Mouse (Mus musculus): ENCODE data around the gene Olfr654.

Gene Olfr654

DNA sequence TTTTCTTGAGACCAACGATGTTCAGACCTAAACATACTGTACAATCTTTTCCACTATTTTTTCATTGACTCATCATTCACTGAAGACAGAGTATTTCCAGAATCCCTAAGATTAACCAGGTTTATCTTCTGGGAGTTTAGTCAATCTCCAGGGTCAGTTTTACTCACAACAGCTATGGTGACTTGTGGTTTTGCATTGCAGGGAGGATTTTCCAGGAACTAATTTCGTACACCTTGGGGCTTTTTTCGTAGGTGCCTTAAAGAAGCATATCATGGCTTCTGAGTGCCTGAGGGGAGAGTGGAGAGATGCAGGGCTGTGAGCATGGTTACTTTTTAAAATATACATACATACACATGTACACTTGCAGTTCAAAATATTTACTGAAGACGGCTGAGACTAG is at the start of gene Olfr654:
TSS of gene Olfr654 (plus strand) at position 301 of the 400 bp plus-strand sequence.
- in situ Hi-C loops (cut with MboI, MseI), result no loop called here

DNA sequence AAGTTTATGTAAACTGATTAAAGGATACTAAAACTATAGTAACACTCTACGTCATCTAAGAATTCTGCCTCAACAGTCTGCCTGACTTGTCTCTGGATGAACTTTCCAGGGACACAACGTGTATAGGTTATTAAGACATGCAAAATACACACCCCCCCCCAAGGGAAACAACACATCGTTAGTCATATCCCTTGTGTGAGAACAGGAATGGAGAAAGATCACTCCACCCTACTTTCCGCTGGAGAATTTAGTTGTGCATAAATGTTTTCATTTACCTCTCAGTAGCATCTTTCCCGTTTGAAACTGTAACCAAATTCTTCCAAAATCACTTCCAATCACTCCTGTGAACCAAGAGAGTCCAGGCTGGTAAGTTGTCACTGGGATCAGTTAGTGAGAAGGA is 37.0 kb upstream of the Olfr654 start, which contains the start of gene Olfr651:
TSS of gene Olfr651 (plus strand) at position 301 of the 400 bp plus-strand sequence.
- in situ Hi-C loops (cut with MboI, MseI), result no loop called here

DNA sequence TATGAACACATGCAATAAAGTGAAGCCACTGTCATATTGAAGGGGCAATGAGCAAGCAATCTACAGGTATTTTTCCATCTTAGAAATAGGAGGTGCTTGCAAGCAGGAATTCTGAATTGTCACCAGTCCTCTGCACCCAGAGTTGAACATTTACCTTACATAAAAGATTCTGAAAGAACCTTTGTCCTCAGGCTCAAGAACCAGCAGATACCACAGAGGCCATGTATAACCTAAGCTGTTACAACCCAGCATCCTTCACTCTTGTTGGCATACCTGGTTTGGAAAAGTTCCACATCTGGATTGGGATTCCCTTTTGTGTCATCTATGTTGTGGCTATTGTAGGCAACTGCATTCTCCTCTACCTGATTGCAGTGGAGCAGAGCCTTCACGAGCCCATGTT is 34.1 kb upstream of the Olfr654 start:
- in situ Hi-C loops (cut with MboI, MseI), result no loop called here

DNA sequence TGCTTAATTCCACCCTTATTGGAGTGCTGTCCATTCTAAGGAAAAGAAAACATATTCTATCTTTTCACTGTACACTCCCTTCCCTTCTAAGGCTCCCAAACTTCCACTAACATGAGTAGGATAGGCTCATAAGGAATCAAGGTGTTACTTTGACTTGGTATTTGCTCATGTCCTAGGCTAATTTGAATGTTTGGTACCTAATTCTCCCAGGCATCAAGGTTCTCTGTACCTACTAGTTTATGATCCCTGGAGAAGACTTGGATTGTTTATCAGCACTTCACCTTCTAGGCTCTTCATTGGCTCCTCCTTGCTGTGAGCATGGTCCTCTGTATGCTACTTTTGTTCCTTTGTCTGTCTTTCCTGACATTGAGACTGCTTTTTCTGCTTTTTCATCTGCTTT is 26.2 kb upstream of the Olfr654 start, which contains the start of gene Olfr652:
TSS of gene Olfr652 (plus strand) at position 301 of the 400 bp plus-strand sequence.
- in situ Hi-C loops (cut with MboI, MseI), result no loop called here

DNA sequence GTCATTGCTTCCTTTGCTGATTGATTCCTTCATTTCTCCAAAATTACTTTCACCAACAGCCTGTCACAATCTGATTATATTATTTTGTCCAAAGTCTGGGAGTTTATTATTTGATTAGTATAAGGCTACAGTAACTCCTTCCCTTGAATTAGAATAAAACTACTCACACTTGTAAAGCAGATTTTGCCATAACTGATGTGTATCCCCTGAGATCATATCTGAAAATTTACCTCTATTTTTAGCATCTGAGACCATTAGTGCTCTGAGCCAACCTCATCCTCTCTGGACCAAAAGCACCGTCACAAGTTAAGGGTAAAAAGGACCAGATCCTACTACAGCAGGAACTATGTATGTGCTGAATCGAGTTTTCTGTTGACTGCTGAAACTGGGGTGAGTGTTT is 9.8 kb upstream of the Olfr654 start, which contains the start of gene Olfr653:
TSS of gene Olfr653 (plus strand) at position 301 of the 400 bp plus-strand sequence.
- in situ Hi-C loops (cut with MboI, MseI), result no loop called here

DNA sequence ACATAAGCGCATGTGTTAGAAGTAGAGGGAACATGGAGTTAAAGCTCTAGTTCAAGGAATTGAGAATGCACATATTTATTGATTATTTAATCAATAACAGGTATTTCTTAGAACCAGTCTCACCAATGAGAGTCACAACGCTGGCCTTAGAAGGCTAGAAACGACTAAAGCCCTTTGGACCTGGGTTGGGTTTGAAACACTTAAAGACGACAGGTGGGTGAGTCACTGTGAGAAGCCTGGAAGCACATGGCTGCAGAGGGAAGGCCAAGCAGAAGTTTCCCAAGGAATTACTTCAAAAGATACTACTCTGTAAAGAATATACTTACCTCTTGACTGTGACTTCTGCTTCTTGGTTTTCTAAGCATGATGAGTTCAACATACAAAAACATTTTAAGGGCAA is 6.0 kb upstream of the Olfr654 start:
- in situ Hi-C loops (cut with MboI, MseI), result no loop called here

DNA sequence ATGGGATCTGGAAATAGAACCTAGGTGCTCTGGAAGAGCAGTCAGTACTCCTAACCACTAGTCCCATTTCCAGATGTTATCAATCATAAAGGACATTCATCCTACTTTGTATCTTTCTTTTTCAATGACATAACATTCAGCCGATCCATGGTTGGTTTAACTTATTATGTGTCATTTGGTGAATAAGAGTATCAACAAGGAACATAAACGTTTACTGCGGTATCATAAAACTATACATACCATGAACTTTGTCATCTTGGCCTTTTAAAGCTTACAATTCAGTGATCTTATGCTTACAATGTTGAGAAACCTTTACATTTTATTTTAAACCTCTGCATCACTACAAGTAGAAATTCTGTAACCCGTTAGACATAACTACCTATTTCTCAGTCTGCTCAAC is 5.4 kb upstream of the Olfr654 start:
- in situ Hi-C loops (cut with MboI, MseI), result no loop called here

DNA sequence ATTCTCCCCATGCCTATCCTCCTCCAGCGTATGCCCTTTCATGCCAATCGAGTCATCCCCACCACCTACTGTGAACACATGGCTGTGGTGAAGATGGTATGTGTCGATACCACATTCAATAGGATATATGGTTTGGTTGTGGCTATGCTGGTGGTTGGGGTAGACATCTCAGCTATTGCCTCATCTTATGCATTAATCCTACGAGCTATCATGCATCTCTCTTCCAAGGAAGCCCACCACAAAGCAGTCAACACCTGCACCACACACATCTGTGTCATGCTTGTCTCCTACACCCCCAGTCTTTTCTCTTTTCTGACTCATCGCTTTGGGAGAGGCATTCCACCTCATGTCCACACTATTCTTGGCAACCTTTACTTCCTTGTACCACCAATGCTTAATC is 1.4 kb downstream of the Olfr654 start:
- in situ Hi-C loops (cut with MboI, MseI), result no loop called here

DNA sequence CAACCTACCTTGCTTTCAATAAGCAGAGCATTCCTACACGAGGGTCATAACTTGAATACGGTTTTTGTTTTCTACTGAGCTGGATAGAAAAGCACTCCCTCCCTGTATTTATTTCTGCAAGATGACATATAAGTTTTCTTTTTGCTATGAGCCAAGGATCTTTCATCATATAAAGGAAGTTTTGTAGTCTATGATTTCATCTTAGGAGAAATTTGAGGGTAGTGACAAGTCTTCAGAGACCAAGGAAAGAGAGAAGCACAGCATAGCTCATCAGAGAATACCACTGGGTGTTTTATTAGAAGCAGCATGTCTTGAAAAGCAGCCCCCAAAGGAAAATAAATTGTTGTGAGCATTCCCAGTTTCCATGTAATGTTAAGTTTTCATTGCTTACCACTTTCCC is 14.9 kb downstream of the Olfr654 start, which contains the start of gene Olfr655:
TSS of gene Olfr655 (minus strand) at position 101 of the 400 bp plus-strand sequence.
- in situ Hi-C loops (cut with MboI, MseI), result loop anchor here (5.0 kb wide), 3 partner anchors 99 to 234 kb away; partner anchors contain the start of gene Trim30b

DNA sequence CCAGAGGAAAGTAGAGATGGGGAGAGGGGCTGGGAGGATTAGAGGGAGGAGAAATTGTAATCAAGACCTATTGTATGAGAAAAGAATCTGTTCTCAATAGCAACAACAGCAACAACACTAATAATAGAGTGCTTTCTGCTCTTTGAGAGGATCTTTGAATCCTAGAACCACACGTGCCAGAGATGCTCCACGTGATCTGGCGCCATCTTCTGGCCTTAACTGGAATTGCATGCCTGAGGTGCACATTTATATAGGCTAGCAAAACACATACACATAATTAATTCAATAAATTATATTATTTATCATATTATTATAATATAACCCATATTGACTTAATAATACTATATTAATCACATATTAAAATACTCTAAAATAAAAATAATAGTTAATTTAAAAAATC is 16.3 kb downstream of the Olfr654 start:
- in situ Hi-C loops (cut with MboI, MseI), result loop anchor here (5.0 kb wide), 3 partner anchors 101 to 236 kb away; partner anchors contain the start of gene Trim30b

DNA sequence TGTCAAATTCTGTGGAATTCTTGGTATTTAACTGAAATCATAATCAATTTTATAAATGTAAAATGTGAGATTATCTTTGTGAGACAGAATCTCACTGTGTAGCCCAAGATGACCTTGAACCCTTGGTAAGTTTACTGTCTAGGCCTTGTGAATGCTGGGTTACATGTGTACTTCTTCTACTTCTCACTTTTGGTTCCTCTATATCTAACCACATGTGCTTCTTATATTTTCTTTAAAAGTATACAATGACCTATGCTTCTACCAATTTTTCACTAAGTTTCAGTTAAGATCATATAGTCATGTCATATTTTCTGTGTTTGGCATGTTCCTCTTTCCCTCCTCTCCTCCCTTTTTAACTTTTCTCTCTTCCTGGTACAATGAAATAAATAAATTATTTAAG is 17.9 kb downstream of the Olfr654 start:
- in situ Hi-C loops (cut with MboI, MseI), result loop anchor here (5.0 kb wide), 4 partner anchors 102 to 402 kb away; partner anchors contain the start of gene Trim30b

DNA sequence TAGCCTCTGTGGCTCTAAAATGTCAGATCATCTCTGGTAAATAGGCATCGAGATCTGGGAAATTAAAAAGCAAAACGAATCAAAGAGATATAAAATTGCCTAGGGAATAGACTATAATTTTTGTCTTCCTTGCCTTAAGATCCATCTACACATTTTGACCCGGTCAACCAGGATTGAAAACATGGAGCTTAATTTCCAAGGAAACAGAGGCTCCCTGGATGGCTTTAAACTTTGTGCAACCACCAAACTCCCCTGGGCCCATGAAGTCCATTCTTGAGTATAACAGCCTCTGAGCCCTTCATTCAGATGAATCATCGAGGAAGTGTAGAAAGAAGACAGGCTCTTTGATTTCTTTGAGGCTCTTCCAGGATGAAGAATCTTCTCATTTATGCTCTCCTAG is 26.8 kb downstream of the Olfr654 start, which contains the start of gene Olfr656:
TSS of gene Olfr656 (plus strand) at position 301 of the 400 bp plus-strand sequence.
- in situ Hi-C loops (cut with MboI, MseI), result no loop called here

DNA sequence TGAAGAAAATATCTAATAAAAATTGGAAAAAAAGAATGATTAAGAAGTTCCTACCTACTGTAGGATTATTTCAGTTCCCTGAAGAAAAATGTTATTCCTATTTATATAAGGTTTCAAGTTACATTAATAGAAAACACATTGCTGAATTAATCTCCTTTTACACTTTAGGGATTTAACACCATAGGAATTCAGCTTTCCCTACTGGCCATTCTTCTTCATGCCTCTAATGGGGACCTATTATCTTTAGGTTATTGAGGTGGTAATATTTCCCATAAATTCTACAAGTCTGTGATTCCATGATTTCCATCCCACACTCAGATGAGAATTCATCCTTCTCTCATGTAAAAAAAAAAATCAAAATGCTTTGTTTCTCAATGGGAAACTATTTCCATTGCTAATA is 37.7 kb downstream of the Olfr654 start, which contains the start of gene Olfr657:
TSS of gene Olfr657 (plus strand) at position 301 of the 400 bp plus-strand sequence.
- in situ Hi-C loops (cut with MboI, MseI), result no loop called here
